Mouse (Mus musculus): ENCODE results near the gene Tgfb3. TPM values are rescaled to one million over a fixed set of nuclear protein-coding genes. Genes with fewer than 3 reads are reported as not detected.

The Tgfb3 gene
- total and polyA plus RNA-seq, 3 experiments, result 0.42 to 0.96 TPM; not detected in 1

GRCm38 (mm10) chr12:86077322-86077721, 1.5 kb downstream of the Tgfb3 start:
- Histone ChIP-seq H3K9me3 (replicated peaks; ENCODE audit: insufficient read depth, low read length) (no peaks in the 10 kb centered on the region), H3K27ac (ENCODE audit: control insufficient read depth, low read depth, low read length) (no peak overlapping the region), H3K4me1 (ENCODE audit: control insufficient read depth in 1 of 2, insufficient read depth in 2 of 2, low read length in 2 of 2) (no peaks in the 10 kb centered on the region), H3K36me3 (ENCODE audit: control insufficient read depth in 1 of 2, insufficient read depth in 2 of 2, low read length in 2 of 2) (0 out of 4 replicates have a peak, but pooled peaks cover 0 to 2% of the 10 kb centered on the region in 2 experiments), H3K4me3 (ENCODE audit: control insufficient read depth in 1 of 2, insufficient read depth in 1 of 2, low read depth in 2 of 2, low read length in 2 of 2) (no peak overlapping the region), H3K79me2 (ENCODE audit: control insufficient read depth, insufficient read depth, low read length, poor library complexity) (no peaks in the 10 kb centered on the region; the same call in 1 of the 2 replicates), H3K27me3 (ENCODE audit: control insufficient read depth in 1 of 2, insufficient read depth in 2 of 2, low read length in 2 of 2) (no peaks in the 10 kb centered on the region; a peak in 1 of 4 replicates), H3K9ac (ENCODE audit: control insufficient read depth, low read depth, low read length, poor library complexity, severe bottlenecking) (no peak overlapping the region)
- DNase-seq (ENCODE audit: low read depth, low spot score), result no peak
- no peak for TF ChIP-seq NRF1 (IDR thresholded peaks at IDR 0.05; ENCODE audit: insufficient read depth, low read depth, low read length, poor library complexity, severe bottlenecking)
- no peak for TF ChIP-seq MAZ (IDR thresholded peaks at IDR 0.05; ENCODE audit: low read depth, low read length)
- no peak for TF ChIP-seq POLR2A (IDR thresholded peaks at IDR 0.05; ENCODE audit: control insufficient read depth in 1 of 2, insufficient read depth in 1 of 2, low read depth in 1 of 2, low read length in 2 of 2, poor library complexity in 1 of 2)
- no peak for TF ChIP-seq MXI1 (IDR thresholded peaks at IDR 0.05; ENCODE audit: low read depth, low read length)
- no peak for TF ChIP-seq ZNF384 (IDR thresholded peaks at IDR 0.05; ENCODE audit: low read depth, low read length)
- TF ChIP-seq ZMIZ1 (IDR thresholded peaks at IDR 0.05; ENCODE audit: low read depth, low read length), result no peak

- no peak for DNase-seq (ENCODE audit: low read depth, low spot score)
- H3K79me2 ChIP-seq (ENCODE audit: control insufficient read depth, insufficient read depth, low read length, poor library complexity), result no peaks in the 10 kb centered on the region; the same call in 1 of the 2 replicates
- no peaks in the 10 kb centered on the region for H3K27me3 ChIP-seq (ENCODE audit: control insufficient read depth in 1 of 2, insufficient read depth in 2 of 2, low read length in 2 of 2)
- no peak overlapping the region for H3K4me3 ChIP-seq (ENCODE audit: control insufficient read depth in 1 of 2, insufficient read depth in 1 of 2, low read depth in 2 of 2, low read length in 2 of 2)
- H3K27ac ChIP-seq (ENCODE audit: control insufficient read depth, low read depth, low read length), result no peak overlapping the region
- no peak overlapping the region for H3K9ac ChIP-seq (ENCODE audit: control insufficient read depth, low read depth, low read length, poor library complexity, severe bottlenecking)
- no peak for TF ChIP-seq EP300 (IDR thresholded peaks at IDR 0.05; ENCODE audit: low read depth in 1 of 2, low read length in 2 of 2)
- no peak for TF ChIP-seq ZC3H11A (IDR thresholded peaks at IDR 0.05; ENCODE audit: low read depth, low read length)
- no peak for TF ChIP-seq RAD21 (IDR thresholded peaks at IDR 0.05; ENCODE audit: low read depth, low read length)
- no peak for TF ChIP-seq CHD2 (IDR thresholded peaks at IDR 0.05; ENCODE audit: low read length)
- no peak for TF ChIP-seq ELF1 (IDR thresholded peaks at IDR 0.05; ENCODE audit: low read depth, low read length)
- TF ChIP-seq ZKSCAN1 (IDR thresholded peaks at IDR 0.05; ENCODE audit: low read depth, low read length), result no peak
- no peak for TF ChIP-seq POLR2AphosphoS2 (IDR thresholded peaks at IDR 0.05; ENCODE audit: low read length)
- TF ChIP-seq CTCF (IDR thresholded peaks at IDR 0.05 in 2 of 3, conservative IDR thresholded peaks at IDR 0.05 in 1 of 3; ENCODE audit: control insufficient read depth in 1 of 3, insufficient read depth in 1 of 3, low read depth in 2 of 3, low read length in 3 of 3, poor library complexity in 1 of 3, severe bottlenecking in 1 of 3), result no peak
- no peak for TF ChIP-seq RCOR1 (IDR thresholded peaks at IDR 0.05; ENCODE audit: low read depth, low read length)
- TF ChIP-seq NELFE (IDR thresholded peaks at IDR 0.05; ENCODE audit: low read depth, low read length), result no peak
- no peak for TF ChIP-seq USF1 (IDR thresholded peaks at IDR 0.05; ENCODE audit: low read depth, low read length)
- no peak for TF ChIP-seq MYB (IDR thresholded peaks at IDR 0.05; ENCODE audit: low read depth, low read length)
- H3K4me1 ChIP-seq (ENCODE audit: control insufficient read depth in 1 of 2, insufficient read depth in 2 of 2, low read length in 2 of 2), result no peaks in the 10 kb centered on the region
- 0 out of 4 replicates have a peak, but pooled peaks cover 0 to 2% of the 10 kb centered on the region in 2 experiments for H3K36me3 ChIP-seq (ENCODE audit: control insufficient read depth in 1 of 2, insufficient read depth in 2 of 2, low read length in 2 of 2)
- no peaks in the 10 kb centered on the region for H3K9me3 ChIP-seq (replicated peaks; ENCODE audit: insufficient read depth, low read length)
Measured at GRCm38 (mm10) chr12:86076321-86076901, 2.4 kb downstream of the Tgfb3 start.

All from MEL (cell line).